Mouse (Mus musculus) kidney, embryonic 14.5 days (tissue): Measurements from ENCODE around the gene Clec18a. TPM values are rescaled to one million over a fixed set of nuclear protein-coding genes. Genes with fewer than 3 reads are reported as not detected.
A peak's percentile ranks its signal among the peaks of the same experiment; 100 is the strongest.

Source experiments
- ATAC-seq: fragments of 200-750 bp; cut with Nextera tagmentation; 2 replicates; pipeline ENCODE4 v1.8.0; 2017; ENCODE audit warnings: moderate number of reproducible peaks, mild to moderate bottlenecking, moderate TSS enrichment, moderate library complexity; ENCODE audit not compliant: low FRiP score, low TSS enrichment
- H3K27ac ChIP-seq: fragments of 300-500 bp; sonication (generic); 2 replicates; pipeline ENCODE4 v1.5.1; 2014; ENCODE audit warnings: low read depth, mild to moderate bottlenecking, low read length, moderate library complexity, mixed read lengths
- H3K27me3 ChIP-seq: fragments of 300-500 bp; sonication (generic); 2 replicates; pipeline ENCODE4 v1.6.1; 2014; ENCODE audit warnings: mild to moderate bottlenecking, low read length; ENCODE audit not compliant: control insufficient read depth, insufficient read depth
- H3K36me3 ChIP-seq: fragments of 300-500 bp; sonication (generic); 2 replicates; pipeline ENCODE4 v1.6.1; 2014; ENCODE audit warnings: low read length, mixed read lengths; ENCODE audit not compliant: control insufficient read depth, insufficient read depth
- H3K4me1 ChIP-seq: fragments of 300-500 bp; sonication (generic); 2 replicates; pipeline ENCODE4 v1.6.1; 2014; ENCODE audit warnings: low read length, mixed read lengths; ENCODE audit not compliant: control insufficient read depth, insufficient read depth
- H3K4me2 ChIP-seq: fragments of 300-500 bp; sonication (generic); replicated peaks from 2 replicates; pipeline ENCODE4 v1.6.1; 2014; ENCODE audit warnings: low read depth, mild to moderate bottlenecking, low read length
- H3K4me3 ChIP-seq: fragments of 300-500 bp; sonication (generic); 2 replicates; pipeline ENCODE4 v1.5.1; 2014; ENCODE audit warnings: mild to moderate bottlenecking, low read length
- H3K9ac ChIP-seq: fragments of 300-500 bp; sonication (generic); 2 replicates; pipeline ENCODE4 v1.6.1; 2014; ENCODE audit warnings: low read depth, mild to moderate bottlenecking, low read length, moderate library complexity
- H3K9me3 ChIP-seq: fragments of 300-500 bp; sonication (generic); 2 replicates; pipeline ENCODE4 v1.6.1; 2016; ENCODE audit warnings: low read length; ENCODE audit not compliant: control insufficient read depth
- WGBS: fragments of 180-500 bp; shearing (Covaris S2); extraction: QIAGEN DNeasy Blood & Tissue Kit; methylation state at CpG from one replicate; pipeline ENCODE4 v1.1.7; 2014; 5-methylcytosine and 5-hydroxymethylcytosine counted together
- polyA plus RNA-seq: library from polyadenylated mRNA; unstranded; fragments of >200 nt; fragmentation: Nextera tagmentation; extraction: Ambion mirVana; gene quantifications from 2 replicates; pipeline ENCODE4 v1.2.1, GENCODE M21; 2014

Gene Clec18a
- polyA plus RNA-seq, 1 experiment from 2014 or later, result 59.0 TPM

DNA sequence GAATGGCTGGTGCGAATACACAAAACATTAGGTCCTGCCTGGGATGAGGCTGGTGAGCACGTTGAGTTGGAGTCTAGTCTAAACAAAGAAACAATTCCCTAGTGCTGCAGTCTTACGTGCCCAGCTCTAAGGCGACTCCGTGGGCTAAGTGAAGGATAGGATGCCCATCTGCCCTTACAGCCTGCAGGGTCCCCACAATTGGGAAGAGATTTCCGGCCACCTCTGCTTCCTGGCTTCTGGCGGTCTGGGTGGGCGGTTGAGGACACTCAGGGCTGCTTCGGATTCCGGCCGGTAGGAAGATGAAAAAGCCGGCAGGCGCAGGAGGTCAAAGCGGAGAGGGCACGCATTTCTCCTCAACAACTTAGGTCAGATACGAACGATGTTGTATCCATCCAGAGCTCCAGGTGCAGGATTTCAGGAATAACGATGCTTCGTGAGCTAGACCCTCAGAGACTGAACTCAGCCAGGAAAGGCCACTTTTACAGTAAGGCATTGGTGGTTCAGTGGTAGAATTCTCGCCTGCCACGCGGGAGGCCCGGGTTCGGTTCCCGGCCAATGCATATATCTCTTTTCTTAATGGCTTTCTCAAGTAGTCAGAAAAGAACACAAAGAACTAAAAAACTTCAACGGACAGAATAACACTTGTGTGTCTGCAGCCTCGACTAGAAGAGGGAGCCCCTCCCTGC lies 30.0 kb downstream of the Clec18a start:
- H3K36me3 ChIP-seq, result peaks cover 7% of the 10 kb centered on the region; the same call in 1 of the 2 replicates
- H3K27ac ChIP-seq, result peak overlapping the region; percentile 39; the same call in 1 of the 2 replicates
- peaks cover 11% of the 10 kb centered on the region; the same call in 1 of the 2 replicates for H3K4me1 ChIP-seq
- H3K27me3 ChIP-seq, result no peaks in the 10 kb centered on the region; the same call in 1 of the 2 replicates
- H3K4me3 ChIP-seq, result peak overlapping the region; percentile 60
- H3K4me2 ChIP-seq, result peak overlapping the region; percentile 66
- WGBS, result under 1% methylated on average over 27 of the region's 27 CpGs
- H3K9me3 ChIP-seq, result no peaks in the 10 kb centered on the region
- H3K9ac ChIP-seq, result peak overlapping the region; percentile 43
- ATAC-seq, result peak; percentile 87

DNA sequence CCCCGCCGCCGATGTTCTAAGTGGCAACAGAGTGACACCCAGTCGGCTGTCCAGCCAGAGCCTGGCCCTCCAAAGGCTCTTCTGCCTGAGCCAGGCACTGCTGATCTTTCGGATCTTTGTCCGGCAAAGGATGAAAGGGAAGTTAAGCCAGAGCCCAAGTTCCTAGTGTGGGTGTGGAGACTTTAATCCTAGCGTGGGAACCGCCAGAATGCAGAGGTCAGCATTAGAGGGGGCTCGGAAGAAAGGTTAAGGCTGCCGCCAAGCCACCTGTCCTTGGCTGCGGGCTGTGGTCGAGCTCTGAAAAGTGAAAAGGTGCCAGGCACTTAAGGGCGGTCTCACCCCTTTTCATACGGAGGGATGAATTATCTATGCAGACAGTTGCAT lies 30.5 kb downstream of the Clec18a start:
- Histone ChIP-seq H3K4me1 (peaks cover 11% of the 10 kb centered on the region; the same call in 1 of the 2 replicates), H3K27ac (0 out of 2 replicates have a peak overlapping the region, but pooled peaks have one; percentile 39), H3K36me3 (peaks cover 7% of the 10 kb centered on the region; the same call in 1 of the 2 replicates), H3K4me3 (peak overlapping the region; percentile 60), H3K4me2 (peak overlapping the region; percentile 66), H3K9me3 (no peaks in the 10 kb centered on the region), H3K27me3 (no peaks in the 10 kb centered on the region; the same call in 1 of the 2 replicates), H3K9ac (peak overlapping the region; percentile 43)
- ATAC-seq, result no peak; the same call in 1 of the 2 replicates
- under 1% methylated on average over 14 of the region's 14 CpGs for WGBS

DNA sequence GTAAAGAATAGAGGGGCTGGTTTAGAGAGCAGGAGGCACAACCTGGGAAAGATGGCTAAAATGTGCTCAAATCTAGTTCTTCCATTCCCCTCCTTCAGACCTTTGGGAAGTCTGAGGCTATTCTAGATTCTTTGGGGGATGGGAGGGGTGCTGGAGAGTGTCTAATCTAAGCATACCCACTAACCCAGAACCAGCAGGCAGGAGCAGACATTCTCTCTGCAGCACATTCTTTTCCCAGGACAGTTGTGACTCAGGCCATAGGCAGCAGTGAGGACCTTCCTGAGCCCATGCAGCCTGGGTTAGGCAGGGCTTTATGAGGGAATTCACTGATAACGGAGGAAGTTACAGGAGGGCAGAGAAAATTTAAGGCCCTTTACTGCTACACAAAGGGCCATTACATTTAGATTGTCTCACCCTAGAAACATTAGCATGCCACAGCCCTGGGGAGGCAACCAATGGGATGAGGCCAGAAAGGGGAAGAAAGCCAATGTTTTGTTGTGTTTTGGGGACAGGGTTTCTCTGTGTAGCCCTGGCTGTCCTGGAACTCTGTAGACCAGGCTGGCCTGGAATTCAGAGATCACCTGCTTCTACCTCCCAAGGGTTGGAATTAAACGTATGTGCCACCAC lies 33.2 kb downstream of the Clec18a start:
- 67% methylated on average over 2 of the region's 2 CpGs for WGBS

GRCm38 (mm10) chr8:111056691-111057293 lies 35.4 kb downstream of the Clec18a start:
- Histone ChIP-seq H3K9ac (peak overlapping the region; percentile 94), H3K4me1 (peaks cover 11% of the 10 kb centered on the region; the same call in 1 of the 2 replicates), H3K27ac (peak overlapping the region; percentile 93), H3K4me2 (peak overlapping the region; percentile 91), H3K36me3 (peaks cover 47% of the 10 kb centered on the region), H3K27me3 (no peaks in the 10 kb centered on the region; the same call in 1 of the 2 replicates), H3K4me3 (peak overlapping the region; percentile 97), H3K9me3 (no peaks in the 10 kb centered on the region)
- ATAC-seq, result peak; percentile 65
- WGBS, result 1% methylated on average over 47 of the region's 63 CpGs

More for the DNA sequence above, 33.2 kb downstream of the Clec18a start:
- Histone ChIP-seq H3K4me2 (no peak overlapping the region), H3K27me3 (no peaks in the 10 kb centered on the region; the same call in 1 of the 2 replicates), H3K4me3 (no peak overlapping the region), H3K36me3 (peaks cover 25% of the 10 kb centered on the region), H3K4me1 (peaks cover 11% of the 10 kb centered on the region; the same call in 1 of the 2 replicates), H3K27ac (peak overlapping the region; percentile 30; the same call in 1 of the 2 replicates), H3K9ac (no peak overlapping the region), H3K9me3 (no peaks in the 10 kb centered on the region)
- ATAC-seq, result no peak

DNA sequence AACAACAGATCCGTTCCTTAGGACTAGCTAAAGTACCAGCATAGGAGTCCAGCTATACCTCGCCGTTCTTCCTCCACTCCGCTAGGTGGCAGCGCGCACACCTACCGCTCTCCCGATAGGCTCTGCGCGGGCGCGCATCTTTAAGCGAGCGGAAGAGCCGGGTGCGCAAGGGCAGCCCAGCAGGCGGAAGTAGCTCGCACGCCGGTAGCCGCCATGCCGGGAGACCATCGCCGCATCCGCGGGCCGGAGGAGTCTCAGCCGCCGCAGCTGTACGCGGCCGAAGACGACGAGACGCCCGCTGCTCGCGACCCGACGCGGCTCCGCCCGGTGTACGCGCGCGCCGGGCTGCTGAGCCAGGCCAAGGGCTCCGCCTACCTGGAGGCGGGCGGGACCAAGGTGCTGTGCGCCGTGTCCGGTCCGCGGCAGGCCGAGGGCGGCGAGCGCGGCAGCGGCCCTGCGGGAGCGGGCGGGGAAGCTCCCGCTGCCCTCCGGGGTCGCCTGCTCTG lies 36.0 kb downstream of the Clec18a start, which contains the start of gene Exosc6:
Gene Exosc6, plus strand, starts transcription at position 182 of the 506 bp plus-strand sequence.
- Histone ChIP-seq H3K27ac (peak within 1 kb of the TSS; percentile 93), H3K4me3 (peak within 1 kb of the TSS; percentile 97), H3K9ac (peak within 1 kb of the TSS; percentile 94), H3K9me3 (no peaks in the 10 kb centered on the region), H3K27me3 (no peaks in the 10 kb centered on the region; the same call in 1 of the 2 replicates), H3K4me2 (peak within 1 kb of the TSS; percentile 91), H3K4me1 (peaks cover 10% of the 10 kb centered on the region; the same call in 1 of the 2 replicates), H3K36me3 (peaks cover 53% of the 10 kb centered on the region)
- ATAC-seq, result peak; percentile 92
- WGBS, result under 1% methylated on average over 52 of the region's 68 CpGs

GRCm38 (mm10) chr8:111055661-111056060 lies 36.6 kb downstream of the Clec18a start:
- Histone ChIP-seq H3K27ac (no peak overlapping the region), H3K36me3 (peaks cover 58% of the 10 kb centered on the region)

GRCm38 (mm10) chr8:111055031-111055634 lies 37.1 kb downstream of the Clec18a start:
- H3K36me3 ChIP-seq, result peaks cover 63% of the 10 kb centered on the region
- H3K4me2 ChIP-seq, result no peak overlapping the region
- H3K4me1 ChIP-seq, result peaks cover 5% of the 10 kb centered on the region; the same call in 1 of the 2 replicates
- H3K9me3 ChIP-seq, result no peaks in the 10 kb centered on the region
- H3K27me3 ChIP-seq, result no peaks in the 10 kb centered on the region
- no peak overlapping the region for H3K4me3 ChIP-seq
- no peak for ATAC-seq
- no peak overlapping the region for H3K9ac ChIP-seq
- no peak overlapping the region for H3K27ac ChIP-seq
- WGBS, result 89% methylated on average over 17 of the region's 17 CpGs

More at GRCm38 (mm10) chr8:111055661-111056060, 36.6 kb downstream of the Clec18a start:
- no peak overlapping the region for H3K4me2 ChIP-seq
- 70% methylated on average over 2 of the region's 2 CpGs for WGBS
- H3K4me3 ChIP-seq, result peak overlapping the region; percentile 97; the same call in 1 of the 2 replicates
- no peak for ATAC-seq
- H3K9ac ChIP-seq, result no peak overlapping the region
- no peaks in the 10 kb centered on the region for H3K27me3 ChIP-seq
- H3K9me3 ChIP-seq, result no peaks in the 10 kb centered on the region
- H3K4me1 ChIP-seq, result peaks cover 5% of the 10 kb centered on the region; the same call in 1 of the 2 replicates

DNA sequence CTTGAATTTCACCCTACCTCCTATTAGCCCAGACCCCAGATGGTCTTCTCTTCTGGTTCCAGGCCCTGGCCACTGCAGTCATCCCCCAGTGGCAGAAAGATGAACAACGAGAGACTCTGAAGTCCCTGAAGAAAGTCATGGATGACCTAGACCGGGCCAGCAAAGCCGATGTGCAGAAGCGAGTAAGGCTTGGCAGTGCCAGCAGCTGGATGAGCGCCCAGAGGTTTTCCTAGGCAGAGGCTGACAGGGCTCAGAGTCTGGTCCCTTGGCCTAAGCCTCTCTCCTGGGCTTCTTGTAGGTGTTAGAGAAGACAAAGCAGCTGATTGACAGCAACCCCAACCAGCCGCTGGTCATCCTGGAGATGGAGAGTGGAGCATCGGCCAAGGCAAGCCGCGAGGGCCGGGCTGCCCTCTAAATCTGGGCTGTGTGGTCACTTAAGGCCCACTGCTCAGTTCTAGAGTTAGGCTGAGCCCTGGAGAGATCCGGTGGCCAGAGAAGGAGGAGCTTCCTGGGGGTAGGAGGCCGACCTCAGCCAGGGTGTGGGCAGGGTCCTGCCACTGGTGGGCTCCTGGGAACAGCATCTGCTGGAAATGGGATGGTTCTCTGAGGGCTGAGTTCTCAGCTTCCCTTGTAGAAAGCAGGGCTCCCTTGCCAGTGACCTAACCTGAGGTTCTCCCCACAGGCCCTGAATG lies 38.3 kb downstream of the Clec18a start:
- H3K9me3 ChIP-seq, result no peaks in the 10 kb centered on the region
- no peaks in the 10 kb centered on the region for H3K27me3 ChIP-seq
- no peak for ATAC-seq
- H3K4me1 ChIP-seq, result peaks cover 5% of the 10 kb centered on the region; the same call in 1 of the 2 replicates
- H3K36me3 ChIP-seq, result peaks cover 75% of the 10 kb centered on the region
- no peak overlapping the region for H3K9ac ChIP-seq
- no peak overlapping the region for H3K27ac ChIP-seq
- no peak overlapping the region for H3K4me2 ChIP-seq
- WGBS, result 93% methylated on average over 12 of the region's 12 CpGs
- H3K4me3 ChIP-seq, result no peak overlapping the region
